Mouse (Mus musculus) hindbrain, embryonic 14.5 days (tissue): ENCODE results near the gene Gm28051. TPM values are rescaled to one million over a fixed set of nuclear protein-coding genes. Genes with fewer than 3 reads are reported as not detected.

ENCODE experiments used
- ATAC-seq: fragments of 200-750 bp; cut with Nextera tagmentation; 2 replicates; pipeline ENCODE4 v1.8.0; 2017; ENCODE audit warnings: moderate number of reproducible peaks, mild to moderate bottlenecking, moderate TSS enrichment, moderate library complexity; ENCODE audit not compliant: low FRiP score
- DNase-seq: peaks from one replicate; pipeline ENCODE4 v3.0.0-alpha.2; 2015; ENCODE audit warnings: low spot score
- H3K27ac ChIP-seq: fragments of 300-500 bp; sonication (generic); 2 replicates; pipeline ENCODE4 v1.5.1; 2014; ENCODE audit warnings: mild to moderate bottlenecking, moderate library complexity
- H3K27me3 ChIP-seq: fragments of 300-500 bp; sonication (generic); 2 replicates; pipeline ENCODE4 v1.6.1; 2014; ENCODE audit warnings: mild to moderate bottlenecking, low read length, mixed read lengths; ENCODE audit not compliant: control insufficient read depth, insufficient read depth
- H3K36me3 ChIP-seq: fragments of 300-500 bp; sonication (generic); replicated peaks from 2 replicates; pipeline ENCODE4 v1.6.1; 2014; ENCODE audit not compliant: control insufficient read depth, insufficient read depth
- H3K4me1 ChIP-seq: fragments of 300-500 bp; sonication (generic); replicated peaks from 2 replicates; pipeline ENCODE4 v1.6.1; 2014; ENCODE audit warnings: antibody characterized with exemption, low read length, mixed read lengths; ENCODE audit not compliant: control insufficient read depth, insufficient read depth
- H3K4me2 ChIP-seq: fragments of 300-500 bp; sonication (generic); replicated peaks from 2 replicates; pipeline ENCODE4 v1.6.1; 2014; ENCODE audit warnings: mild to moderate bottlenecking, moderate library complexity
- H3K4me3 ChIP-seq: fragments of 300-500 bp; sonication (generic); replicated peaks from 2 replicates; pipeline ENCODE4 v1.5.1; 2014; ENCODE audit warnings: mild to moderate bottlenecking, low read length
- H3K9ac ChIP-seq: fragments of 300-500 bp; sonication (generic); 2 replicates; pipeline ENCODE4 v1.6.1; 2014
- H3K9me3 ChIP-seq: fragments of 300-500 bp; sonication (generic); 2 replicates; pipeline ENCODE4 v1.6.1; 2016; ENCODE audit warnings: low read length; ENCODE audit not compliant: control insufficient read depth
- WGBS: fragments of 180-500 bp; shearing (Covaris S2); extraction: QIAGEN DNeasy Blood & Tissue Kit; methylation state at CpG from one replicate; pipeline ENCODE4 v1.1.7; 2014; 5-methylcytosine and 5-hydroxymethylcytosine counted together
- polyA plus RNA-seq: library from polyadenylated mRNA; unstranded; fragments of >200 nt; fragmentation: Nextera tagmentation; extraction: Ambion mirVana; gene quantifications from 2 replicates; pipeline ENCODE4 v1.2.1, GENCODE M21; 2014

Gm28051 gene
- polyA plus RNA-seq, 1 experiment from 2014 or later, result not detected

GRCm38 (mm10) chr12:102729855-102730797 is 27.4 kb downstream of the Gm28051 start:
- 32% methylated on average over 26 of the region's 26 CpGs for WGBS
- H3K27ac ChIP-seq, result peak overlapping the region; percentile 88
- no peak overlapping the region; the same call in 1 of the 2 replicates for H3K4me3 ChIP-seq
- H3K27me3 ChIP-seq, result no peaks in the 10 kb centered on the region
- ATAC-seq (peak; percentile 96), DNase-seq (peak; percentile 85)
- peak overlapping the region; percentile 45 for H3K4me2 ChIP-seq
- peaks cover 13% of the 10 kb centered on the region for H3K4me1 ChIP-seq
- H3K9ac ChIP-seq, result no peak overlapping the region; the same call in 1 of the 2 replicates
- H3K36me3 ChIP-seq, result no peaks in the 10 kb centered on the region
- H3K9me3 ChIP-seq, result no peaks in the 10 kb centered on the region

GRCm38 (mm10) chr12:102725761-102726175 is 31.8 kb downstream of the Gm28051 start:
- Histone ChIP-seq H3K36me3 (no peaks in the 10 kb centered on the region), H3K9me3 (no peaks in the 10 kb centered on the region), H3K4me1 (peaks cover 3% of the 10 kb centered on the region), H3K4me2 (no peak overlapping the region), H3K4me3 (no peak overlapping the region), H3K9ac (no peak overlapping the region), H3K27me3 (no peaks in the 10 kb centered on the region), H3K27ac (no peak overlapping the region)
- DNase-seq, result no peak
- 73% methylated on average over 7 of the region's 7 CpGs for WGBS
- no peak for ATAC-seq

- Histone ChIP-seq H3K4me3 (no peak overlapping the region), H3K4me2 (no peak overlapping the region), H3K36me3 (no peaks in the 10 kb centered on the region), H3K27me3 (no peaks in the 10 kb centered on the region), H3K4me1 (no peaks in the 10 kb centered on the region), H3K9me3 (no peaks in the 10 kb centered on the region), H3K9ac (no peak overlapping the region), H3K27ac (no peak overlapping the region)
- WGBS, result 94% methylated on average over 6 of the region's 6 CpGs
- DNase-seq, result no peak
- no peak for ATAC-seq
Observed at GRCm38 (mm10) chr12:102725146-102725545, 32.4 kb downstream of the Gm28051 start.

- Histone ChIP-seq H3K9ac (no peak overlapping the region), H3K4me3 (no peak overlapping the region), H3K9me3 (no peaks in the 10 kb centered on the region), H3K4me2 (no peak overlapping the region), H3K36me3 (no peaks in the 10 kb centered on the region), H3K27ac (no peak overlapping the region), H3K27me3 (no peaks in the 10 kb centered on the region), H3K4me1 (no peaks in the 10 kb centered on the region)
- ATAC-seq, result no peak
- no peak for DNase-seq
- WGBS, result 81% methylated on average over 6 of the region's 6 CpGs
Observed at GRCm38 (mm10) chr12:102723861-102724260, 33.7 kb downstream of the Gm28051 start.

GRCm38 (mm10) chr12:102722966-102723365 is 34.6 kb downstream of the Gm28051 start:
- WGBS, result 52% methylated on average over 8 of the region's 8 CpGs
- no peak overlapping the region for H3K9ac ChIP-seq
- H3K27ac ChIP-seq, result no peak overlapping the region
- H3K36me3 ChIP-seq, result no peaks in the 10 kb centered on the region
- no peak for DNase-seq
- no peak overlapping the region for H3K4me3 ChIP-seq
- H3K27me3 ChIP-seq, result no peaks in the 10 kb centered on the region
- no peak overlapping the region for H3K4me2 ChIP-seq
- H3K4me1 ChIP-seq, result no peaks in the 10 kb centered on the region
- H3K9me3 ChIP-seq, result no peaks in the 10 kb centered on the region
- ATAC-seq, result no peak

GRCm38 (mm10) chr12:102722451-102722850 is 35.1 kb downstream of the Gm28051 start:
- Histone ChIP-seq H3K36me3 (no peaks in the 10 kb centered on the region), H3K9me3 (no peaks in the 10 kb centered on the region), H3K4me2 (no peak overlapping the region), H3K4me1 (no peaks in the 10 kb centered on the region), H3K9ac (no peak overlapping the region), H3K4me3 (no peak overlapping the region), H3K27ac (no peak overlapping the region), H3K27me3 (no peaks in the 10 kb centered on the region)
- DNase-seq (no peak), ATAC-seq (no peak)
- WGBS, result 54% methylated on average over 11 of the region's 11 CpGs

- Histone ChIP-seq H3K9me3 (no peaks in the 10 kb centered on the region), H3K27ac (no peak overlapping the region), H3K27me3 (no peaks in the 10 kb centered on the region), H3K4me2 (no peak overlapping the region; the same call in 1 of the 2 replicates), H3K36me3 (no peaks in the 10 kb centered on the region), H3K4me3 (no peak overlapping the region), H3K4me1 (no peaks in the 10 kb centered on the region), H3K9ac (no peak overlapping the region)
- WGBS, result 29% methylated on average over 13 of the region's 13 CpGs
- ATAC-seq, result peak; percentile 74
- DNase-seq, result peak; percentile 80
Observed at GRCm38 (mm10) chr12:102719552-102720315, 37.8 kb downstream of the Gm28051 start.

GRCm38 (mm10) chr12:102714654-102715395 is 42.7 kb downstream of the Gm28051 start:
- Histone ChIP-seq H3K36me3 (no peaks in the 10 kb centered on the region), H3K9me3 (no peaks in the 10 kb centered on the region), H3K4me3 (no peak overlapping the region), H3K4me1 (no peaks in the 10 kb centered on the region), H3K27ac (no peak overlapping the region), H3K4me2 (no peak overlapping the region), H3K27me3 (no peaks in the 10 kb centered on the region), H3K9ac (no peak overlapping the region)
- no peak for DNase-seq
- no peak for ATAC-seq
- 85% methylated on average over 10 of the region's 10 CpGs for WGBS

GRCm38 (mm10) chr12:102714116-102714515 is 43.4 kb downstream of the Gm28051 start:
- Histone ChIP-seq H3K9ac (no peak overlapping the region), H3K9me3 (no peaks in the 10 kb centered on the region), H3K36me3 (no peaks in the 10 kb centered on the region), H3K27ac (no peak overlapping the region), H3K27me3 (no peaks in the 10 kb centered on the region), H3K4me3 (no peak overlapping the region), H3K4me1 (no peaks in the 10 kb centered on the region), H3K4me2 (no peak overlapping the region)
- DNase-seq (no peak), ATAC-seq (no peak)
- 58% methylated on average over 2 of the region's 2 CpGs for WGBS
